Mouse (Mus musculus) frontal cortex, postnatal 10 days (tissue): ENCODE measurements at regions not wholly inside any gene's neighbourhood (a gene's known extent, or its start where the extent isn't known, plus 50 kb on each side); places are given as distances from the start of the nearest gene placed in this dataset.

Experiments
- DNase-seq, 2 experiments: peaks; one replicate each; pipeline ENCODE4 v3.0.0; 2022; ENCODE audit warnings: low spot score in 2 of 2, mixed read lengths in 1 of 2

DNA sequence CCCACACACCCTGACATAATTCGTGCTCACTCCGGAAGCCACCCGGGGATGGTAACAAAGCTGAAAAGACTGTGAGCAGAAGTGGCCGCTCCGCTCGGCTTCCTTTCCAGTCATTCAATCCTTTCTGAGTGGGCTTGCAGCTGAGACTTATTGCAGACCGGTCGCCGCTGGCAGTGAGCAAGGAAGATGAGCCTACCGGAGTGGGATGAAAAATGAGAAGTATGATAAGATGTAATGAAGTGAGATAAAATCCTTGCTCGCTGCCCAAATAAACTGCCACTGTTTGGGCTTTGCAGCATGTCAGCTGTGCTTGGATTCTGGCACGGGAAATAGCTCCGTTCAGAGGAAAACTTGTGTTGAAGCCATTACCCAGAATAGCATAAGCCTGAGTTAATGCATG is 82.7 kb upstream of the Lingo2 start:
- peak; percentile 4 to 12 for DNase-seq
